Mouse (Mus musculus) testis, adult 2 months (tissue): ENCODE results near the gene Slc15a3. TPM values are rescaled to one million over a fixed set of nuclear protein-coding genes. Genes with fewer than 3 reads are reported as not detected.

Experiments
- H3K27ac ChIP-seq: fragments of 200-500 bp; 2 replicates; pipeline ENCODE4 v1.5.1; 2012; ENCODE audit warnings: low read depth, low read length; ENCODE audit not compliant: control insufficient read depth, insufficient read depth
- H3K27me3 ChIP-seq: fragments of 200-500 bp; 2 replicates; pipeline ENCODE4 v1.6.1; 2012; ENCODE audit warnings: mild to moderate bottlenecking, low read length, moderate library complexity; ENCODE audit not compliant: control insufficient read depth, insufficient read depth
- H3K36me3 ChIP-seq: fragments of 200-500 bp; 2 replicates; pipeline ENCODE4 v1.6.1; 2012; ENCODE audit warnings: mild to moderate bottlenecking, low read length; ENCODE audit not compliant: control insufficient read depth, insufficient read depth
- H3K4me1 ChIP-seq: fragments of 200-500 bp; 2 replicates; pipeline ENCODE4 v1.6.1; 2012; ENCODE audit warnings: low read length; ENCODE audit not compliant: control insufficient read depth, insufficient read depth
- H3K4me3 ChIP-seq: fragments of 200-500 bp; 2 replicates; pipeline ENCODE4 v1.5.1; 2012; ENCODE audit warnings: low read depth, mild to moderate bottlenecking, low read length, moderate library complexity, mixed read lengths; ENCODE audit not compliant: control insufficient read depth
- CTCF ChIP-seq: fragments of 200-500 bp; IDR thresholded peaks from 2 replicates; pipeline ENCODE4 v1.5.1; 2012; ENCODE audit warnings: low read depth, mild to moderate bottlenecking, inconsistent platforms, low read length, moderate library complexity; ENCODE audit not compliant: control insufficient read depth, insufficient read depth, insufficient replicate concordance
- POLR2A ChIP-seq: fragments of 200-500 bp; IDR thresholded peaks from 2 replicates; pipeline ENCODE4 v1.6.1; 2012; ENCODE audit warnings: low read depth, mild to moderate bottlenecking, inconsistent platforms, low read length, moderate library complexity; ENCODE audit not compliant: control insufficient read depth
- polyA plus RNA-seq: library from polyadenylated mRNA; depleted of rRNA; stranded (reverse); fragments of >200 nt; gene quantifications from 2 replicates; pipeline ENCODE4 v1.2.3, GENCODE M21; 2012

Slc15a3 gene
- polyA plus RNA-seq, 1 experiment: 0.67 TPM

DNA sequence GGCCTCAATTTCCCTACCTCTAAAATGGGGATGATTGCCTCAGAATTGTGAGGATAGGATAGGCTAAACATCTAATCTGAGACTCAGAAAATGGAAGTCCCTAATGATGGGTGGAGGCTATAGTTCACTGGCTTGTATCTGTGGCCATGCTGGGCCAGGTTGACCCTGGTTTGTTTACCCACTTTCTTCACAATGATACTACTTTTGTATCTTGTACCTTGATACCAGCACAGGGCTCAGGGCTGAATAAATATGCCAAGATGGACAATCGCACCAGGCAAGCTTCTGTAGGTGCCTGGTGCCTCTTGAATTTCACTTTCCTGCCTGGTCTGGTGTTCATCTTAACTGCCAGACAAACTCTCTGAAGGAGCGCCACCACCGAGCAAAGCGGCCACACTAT, 17.0 kb upstream of the Slc15a3 start:
- no peak overlapping the region for H3K27ac ChIP-seq
- no peak overlapping the region for H3K4me3 ChIP-seq
- no peaks in the 10 kb centered on the region for H3K36me3 ChIP-seq
- no peaks in the 10 kb centered on the region for H3K27me3 ChIP-seq
- TF ChIP-seq POLR2A: no peak
- no peak for TF ChIP-seq CTCF
- H3K4me1 ChIP-seq: peaks cover 8% of the 10 kb centered on the region

DNA sequence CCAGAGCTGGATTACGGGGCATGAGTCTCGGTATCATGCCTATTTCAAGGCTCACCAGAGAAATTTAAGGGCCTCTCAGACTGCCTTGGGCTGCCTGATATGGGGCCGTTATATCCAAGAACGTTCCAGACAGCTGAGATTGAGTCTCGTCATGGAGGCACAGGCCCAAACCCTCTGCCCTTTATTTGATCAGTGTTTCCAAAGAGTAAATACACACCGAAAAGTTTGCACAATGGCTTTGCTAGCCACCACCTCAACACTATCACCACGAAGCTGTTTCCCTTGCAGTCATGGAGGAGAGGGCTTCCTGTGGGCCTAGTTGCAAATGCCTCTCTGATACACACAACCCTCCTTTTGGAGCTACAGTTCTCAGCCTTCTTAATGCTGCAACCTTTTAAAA, 15.5 kb upstream of the Slc15a3 start:
- H3K4me1 ChIP-seq: peaks cover 3% of the 10 kb centered on the region
- H3K27ac ChIP-seq: no peak overlapping the region
- no peaks in the 10 kb centered on the region for H3K27me3 ChIP-seq
- no peaks in the 10 kb centered on the region for H3K36me3 ChIP-seq
- H3K4me3 ChIP-seq: no peak overlapping the region
- TF ChIP-seq CTCF: no peak
- no peak for TF ChIP-seq POLR2A

DNA sequence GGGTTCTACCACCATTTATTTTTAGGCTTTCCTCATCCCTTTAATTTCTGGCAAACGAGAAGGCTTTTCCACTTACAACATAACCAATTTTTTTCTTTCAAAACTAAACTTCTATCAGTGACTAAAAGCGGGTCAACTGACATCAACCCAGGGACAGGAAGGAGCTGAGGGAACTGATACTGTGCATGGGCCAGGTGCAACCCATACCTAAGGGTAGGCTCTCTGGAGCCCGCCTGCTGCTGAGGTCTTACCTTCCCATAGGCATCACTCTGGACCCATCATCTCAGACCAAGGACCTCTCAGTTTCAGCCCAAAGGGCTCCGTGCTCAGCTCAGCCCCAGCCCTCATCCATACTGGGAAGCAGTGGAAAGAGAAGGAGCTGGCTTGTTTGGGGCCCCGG, 11.2 kb upstream of the Slc15a3 start:
- no peak overlapping the region for H3K27ac ChIP-seq
- no peaks in the 10 kb centered on the region for H3K36me3 ChIP-seq
- no peaks in the 10 kb centered on the region for H3K27me3 ChIP-seq
- peaks cover 9% of the 10 kb centered on the region for H3K4me1 ChIP-seq
- TF ChIP-seq CTCF (no peak), POLR2A (no peak)
- no peak overlapping the region for H3K4me3 ChIP-seq

DNA sequence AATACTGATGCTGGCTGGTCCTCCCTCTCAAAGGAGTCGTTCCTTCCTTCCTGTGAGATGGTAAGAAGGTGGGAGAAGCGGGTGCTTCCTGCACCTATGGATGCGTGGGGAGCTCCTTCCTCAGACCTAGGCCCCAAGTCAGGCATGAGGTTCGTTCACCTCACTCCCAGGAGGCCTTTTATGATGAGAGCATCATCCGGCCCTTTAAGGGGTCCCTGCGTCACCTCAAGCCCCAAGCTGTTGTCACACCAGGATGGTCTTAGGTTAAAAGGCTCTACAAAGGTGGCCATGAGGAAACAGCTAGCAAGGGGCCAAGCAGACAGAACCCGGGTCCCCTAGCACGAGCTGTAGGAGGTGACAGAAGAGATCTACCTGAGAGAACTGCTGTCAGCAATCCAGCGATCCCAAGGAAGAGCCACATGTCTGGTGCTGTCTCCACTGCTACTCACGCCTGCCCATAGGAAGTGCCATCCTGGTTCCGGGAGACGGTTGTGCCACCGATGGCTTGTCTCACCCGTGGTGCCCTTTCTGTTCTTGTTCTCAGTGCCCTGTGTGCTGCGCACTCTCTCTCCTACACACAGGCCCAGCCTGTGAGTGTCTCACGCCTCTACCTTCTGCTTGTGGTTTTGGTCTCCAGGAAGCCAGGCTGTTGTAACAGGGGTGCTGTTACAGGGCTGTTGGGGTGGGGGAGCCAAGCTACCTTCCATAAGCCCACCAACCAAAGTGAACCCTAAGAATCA, 9.9 kb upstream of the Slc15a3 start, which contains the start of gene Cd6:
TSS of gene Cd6 (minus strand) at position 623 of the 740 bp plus-strand sequence.
- H3K27me3 ChIP-seq: no peaks in the 10 kb centered on the region
- no peaks in the 10 kb centered on the region for H3K36me3 ChIP-seq
- H3K4me1 ChIP-seq: peaks cover 9% of the 10 kb centered on the region
- no peak for TF ChIP-seq POLR2A
- no peak for TF ChIP-seq CTCF
- no peak within 1 kb of the TSS for H3K4me3 ChIP-seq
- no peak within 1 kb of the TSS for H3K27ac ChIP-seq

DNA sequence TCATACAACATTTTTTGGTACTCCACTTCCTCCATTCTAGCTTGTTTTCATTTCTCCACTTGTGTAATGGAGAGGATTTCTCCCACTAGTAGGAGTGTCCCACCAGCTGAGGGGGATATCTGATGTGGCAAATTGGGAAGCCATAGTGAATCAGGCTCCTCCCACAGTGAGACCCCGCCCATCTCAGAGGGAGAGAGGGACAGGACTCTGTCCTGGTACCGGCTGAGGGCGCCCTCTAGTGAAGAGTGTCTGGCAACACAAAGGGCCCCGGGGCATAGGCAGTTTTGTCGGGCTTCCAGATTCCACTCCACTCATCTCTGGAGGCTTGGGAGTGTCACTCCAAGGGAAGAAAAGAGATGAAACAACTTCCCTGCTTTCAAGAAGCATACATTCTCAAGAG, 8.1 kb upstream of the Slc15a3 start:
- peaks cover 9% of the 10 kb centered on the region for H3K4me1 ChIP-seq
- no peak overlapping the region for H3K4me3 ChIP-seq
- no peak overlapping the region for H3K27ac ChIP-seq
- peak; percentile 50; the same call in 1 of the 2 replicates for TF ChIP-seq CTCF
- no peak for TF ChIP-seq POLR2A
- no peaks in the 10 kb centered on the region for H3K27me3 ChIP-seq
- no peaks in the 10 kb centered on the region for H3K36me3 ChIP-seq

DNA sequence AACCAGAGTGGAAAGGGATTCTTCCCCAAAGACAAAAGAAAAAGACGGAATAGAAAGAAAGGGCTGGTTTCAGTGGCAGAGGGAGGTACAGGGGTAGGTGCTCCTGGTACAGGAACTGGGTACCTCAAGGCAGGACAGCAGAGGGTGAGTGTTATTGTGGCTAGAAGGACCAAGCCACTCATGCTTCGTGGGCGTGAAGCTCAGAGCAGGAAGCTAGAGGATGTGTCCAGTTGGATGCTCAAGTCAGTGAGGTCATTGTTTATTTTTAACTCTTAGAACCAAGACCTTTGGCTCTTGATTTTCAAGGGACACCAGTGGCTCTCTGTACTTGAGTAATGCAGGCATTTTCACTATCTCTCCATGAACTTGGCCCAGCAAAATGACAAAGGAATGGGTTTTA, 7.5 kb upstream of the Slc15a3 start:
- H3K27ac ChIP-seq: no peak overlapping the region
- no peaks in the 10 kb centered on the region for H3K36me3 ChIP-seq
- H3K4me3 ChIP-seq: no peak overlapping the region
- H3K27me3 ChIP-seq: no peaks in the 10 kb centered on the region
- H3K4me1 ChIP-seq: peaks cover 9% of the 10 kb centered on the region
- no peak for TF ChIP-seq POLR2A
- no peak for TF ChIP-seq CTCF

DNA sequence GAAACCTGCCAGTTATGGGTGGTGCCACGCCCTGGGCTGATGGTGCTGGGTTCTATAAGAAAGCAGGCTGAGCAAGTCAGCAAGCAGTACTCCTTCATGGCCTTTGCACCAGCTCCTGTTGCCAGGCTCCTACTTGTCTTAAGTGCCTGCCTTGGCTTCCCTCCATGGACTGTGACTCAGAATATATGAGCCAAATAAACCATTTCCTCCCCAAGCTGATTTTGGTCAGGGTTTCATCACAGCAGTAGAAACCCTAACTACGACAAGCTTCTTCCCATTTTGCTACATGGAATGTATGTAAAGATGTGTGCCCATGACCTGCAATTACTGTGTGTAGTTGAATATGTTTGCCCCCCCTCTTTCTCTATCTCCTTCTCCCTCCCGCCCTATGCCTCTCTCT, 5.9 kb upstream of the Slc15a3 start:
- TF ChIP-seq CTCF (no peak), POLR2A (no peak)
- Histone ChIP-seq H3K27me3 (no peaks in the 10 kb centered on the region), H3K4me3 (no peak overlapping the region), H3K27ac (no peak overlapping the region), H3K36me3 (no peaks in the 10 kb centered on the region), H3K4me1 (peaks cover 7% of the 10 kb centered on the region; the same call in 1 of the 2 replicates)

DNA sequence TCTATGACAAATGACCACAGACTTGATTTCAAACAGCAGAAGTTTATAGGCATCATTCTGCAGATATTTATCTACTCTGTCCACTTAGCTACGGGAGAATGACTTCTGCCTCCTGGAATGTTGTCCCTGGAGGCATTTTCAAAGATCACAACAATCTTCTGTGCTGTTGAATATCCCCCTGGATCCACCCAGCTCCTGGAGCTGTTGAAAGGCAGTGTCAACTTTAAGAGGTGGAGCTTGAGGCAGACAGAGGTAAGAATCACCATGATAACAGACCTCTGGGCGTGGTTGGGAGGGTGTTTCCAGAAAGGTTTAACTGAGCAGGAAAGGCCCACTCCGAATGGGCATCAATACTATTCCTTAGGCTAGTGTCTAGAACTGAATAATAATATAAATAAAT, 3.9 kb upstream of the Slc15a3 start:
- H3K4me3 ChIP-seq: no peak overlapping the region
- no peaks in the 10 kb centered on the region for H3K27me3 ChIP-seq
- TF ChIP-seq POLR2A: no peak
- no peak for TF ChIP-seq CTCF
- H3K27ac ChIP-seq: no peak overlapping the region
- no peaks in the 10 kb centered on the region for H3K36me3 ChIP-seq
- H3K4me1 ChIP-seq: peaks cover 7% of the 10 kb centered on the region; the same call in 1 of the 2 replicates
